ENCODE assay signal across 7 mouse cellular contexts in genomic region chr2:73529356-73530330, GRCm38 (mm10). TPM values are rescaled to one million over a fixed set of nuclear protein-coding genes. Genes with fewer than 3 reads are reported as not detected.
DNase-seq lines count a peak whose midpoint lies in the region; ATAC-seq lines count a peak whose summit lies in the region.

TSS of gene Wipf1 (minus strand) at chr2:73529734.

- H3K4me2 ChIP-seq in intestine, embryonic 16.5 days (ENCODE audit: low read depth, low read length) = peak within 1 kb of the TSS; percentile 71

- peak within 1 kb of the TSS; percentile 97 for H3K9ac ChIP-seq in intestine, embryonic 16.5 days (ENCODE audit: low read depth, low read length)

- H3K36me3 ChIP-seq in intestine, embryonic 16.5 days (ENCODE audit: control insufficient read depth, insufficient read depth, low read length) = no peaks in the 10 kb centered on the region

- H3K4me3 ChIP-seq in intestine, embryonic 16.5 days (ENCODE audit: low read length) = peak within 1 kb of the TSS; percentile 93

- no peaks in the 10 kb centered on the region for H3K27me3 ChIP-seq in intestine, embryonic 16.5 days (replicated peaks; ENCODE audit: control insufficient read depth, insufficient read depth, low read length)

- DNase-seq in adrenal gland, postnatal 14 days = peak; percentile 89
- peak; percentile 49 for DNase-seq in embryo, embryonic 11.5 days (ENCODE audit: low read depth, low spot score)
- DNase-seq in heart, adult 11 months = peak; percentile 99
- peak; percentile 82 for DNase-seq in left cerebral cortex, postnatal 4 days
- DNase-seq in mesoderm, embryonic 11.5 days (ENCODE audit: low read depth, low spot score) = peak; percentile 82
- peak; percentile 47 to 58 for DNase-seq in right cerebral cortex, postnatal 36 days (ENCODE audit: low spot score in 2 of 2)

- peaks cover 14% of the 10 kb centered on the region for H3K4me1 ChIP-seq in intestine, embryonic 16.5 days (ENCODE audit: control insufficient read depth, insufficient read depth, low read length)

- peak; percentile 81 for ATAC-seq in intestine, embryonic 16.5 days

- WGBS in intestine, embryonic 16.5 days = 2% methylated on average over 66 of the region's 66 CpGs

- intact Hi-C loops in left cerebral cortex, postnatal 4 days (cut with DNase I) = no loop called here

- H3K9me3 ChIP-seq in intestine, embryonic 16.5 days (ENCODE audit: control insufficient read depth, low read length) = no peaks in the 10 kb centered on the region

- H3K27ac ChIP-seq in intestine, embryonic 16.5 days (ENCODE audit: low read length) = peak within 1 kb of the TSS; percentile 97

RNA-seq across cellular contexts. Expression of gene Wipf1, which starts in this region (rescaled TPM):
- 21.6 and 29.3 TPM in 2 replicates for total RNA-seq in adrenal gland, postnatal 14 days (2021)
- polyA plus RNA-seq in intestine, embryonic 16.5 days (2015; fragmentation: Nextera tagmentation; extraction: Ambion mirVana) = 9.0 and 10.7 TPM in 2 replicates
- total RNA-seq in left cerebral cortex, postnatal 4 days (2021) = 1 to 10 TPM; 6.7 to 6.9 TPM

Comparison
In these comparisons a context has a peak if more than half of its experiments do, and no peak if none do; other contexts are left out.
1. Peak in every context shown above with its lines: DNase-seq, ATAC-seq, H3K4me3 ChIP-seq and H3K27ac ChIP-seq.
2. DNase-seq: peak in every context shown above with its lines; median percentile 99 in heart, adult 11 months; 89 in adrenal gland, postnatal 14 days; 82 in left cerebral cortex, postnatal 4 days; 82 in mesoderm, embryonic 11.5 days; 52 in right cerebral cortex, postnatal 36 days; 49 in embryo, embryonic 11.5 days.